Mouse (Mus musculus): Measurements from ENCODE around the gene Tubb1.

Gene Tubb1

DNA sequence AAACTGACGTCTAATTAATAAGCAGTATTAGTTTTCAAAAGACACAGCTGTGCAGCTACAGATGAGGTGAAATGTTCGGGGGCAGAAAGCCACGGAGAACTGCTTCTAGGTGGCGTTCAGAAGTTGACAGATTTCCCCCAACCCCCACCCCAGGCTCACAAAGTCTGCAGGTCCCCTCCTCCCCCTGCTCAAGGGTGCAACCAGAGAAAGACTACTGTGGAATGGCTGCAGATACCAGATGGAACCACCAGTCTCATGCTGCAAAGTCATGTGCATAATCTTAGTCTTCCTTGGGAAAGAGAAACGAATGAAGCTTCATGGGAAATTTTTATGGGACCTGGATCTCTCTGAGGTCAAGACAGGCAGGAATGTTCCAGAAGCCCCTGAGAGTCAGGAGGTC, 51.8 kb downstream of the Tubb1 start:
- no peak for DNase-seq (ENCODE audit: low spot score)

DNA sequence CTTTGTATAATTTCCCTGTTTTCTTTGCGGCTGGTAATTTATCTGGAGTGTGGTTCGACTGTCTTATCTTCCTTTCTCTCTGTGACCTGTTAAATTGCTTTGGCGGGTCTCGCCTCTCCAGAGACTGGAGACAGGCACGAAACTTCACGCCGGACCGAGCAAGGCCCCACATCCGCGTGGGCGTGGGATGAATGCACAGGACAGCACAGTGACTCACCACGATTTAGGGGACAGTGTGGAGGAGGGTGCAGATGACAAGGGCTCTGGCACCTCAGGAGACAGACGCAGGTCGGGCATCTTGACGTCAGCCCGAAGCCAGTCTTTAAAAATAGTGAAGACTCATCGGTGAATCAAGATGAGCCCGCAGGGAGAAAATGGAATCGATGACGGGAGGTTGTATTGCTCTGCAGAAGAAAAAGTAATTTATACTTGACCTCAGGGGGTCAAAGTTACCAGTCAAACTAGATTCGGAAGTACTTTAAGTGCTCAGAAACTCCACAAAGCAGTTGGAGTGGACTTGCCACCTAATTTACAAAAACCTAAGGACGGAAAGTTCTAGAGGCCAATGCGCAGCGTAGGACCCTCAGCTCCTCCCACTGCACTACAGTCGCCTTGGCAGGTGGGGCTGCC, 52.5 kb downstream of the Tubb1 start:
- no peak for DNase-seq (ENCODE audit: low spot score)
